Mouse (Mus musculus) forebrain, embryonic 15.5 days (tissue): Measurements from ENCODE around the gene Axdnd1. TPM values are rescaled to one million over a fixed set of nuclear protein-coding genes. Genes with fewer than 3 reads are reported as not detected.
A peak's percentile ranks its signal among the peaks of the same experiment; 100 is the strongest.

ENCODE experiments used
- ATAC-seq: fragments of 200-750 bp; cut with Nextera tagmentation; replicated peaks from 2 replicates; pipeline ENCODE4 v1.8.0; 2017; ENCODE audit warnings: mild to moderate bottlenecking, moderate TSS enrichment, moderate library complexity
- H3K27ac ChIP-seq: fragments of 300-500 bp; sonication (generic); replicated peaks from 2 replicates; pipeline ENCODE4 v1.5.1; 2015; ENCODE audit warnings: mild to moderate bottlenecking, inconsistent platforms
- H3K27me3 ChIP-seq: fragments of 300-500 bp; sonication (generic); 2 replicates; pipeline ENCODE4 v1.6.1; 2015; ENCODE audit warnings: inconsistent platforms
- H3K36me3 ChIP-seq: fragments of 300-500 bp; sonication (generic); 2 replicates; pipeline ENCODE4 v1.6.1; 2015; ENCODE audit warnings: mild to moderate bottlenecking, inconsistent platforms
- H3K4me1 ChIP-seq: fragments of 300-500 bp; sonication (generic); 2 replicates; pipeline ENCODE4 v1.6.1; 2015; ENCODE audit warnings: inconsistent platforms
- H3K4me2 ChIP-seq: fragments of 300-500 bp; sonication (generic); replicated peaks from 2 replicates; pipeline ENCODE4 v1.6.1; 2015; ENCODE audit warnings: mild to moderate bottlenecking, inconsistent platforms
- H3K4me3 ChIP-seq: fragments of 300-500 bp; sonication (generic); 2 replicates; pipeline ENCODE4 v1.5.1; 2015; ENCODE audit warnings: mild to moderate bottlenecking, inconsistent platforms
- H3K9ac ChIP-seq: fragments of 300-500 bp; sonication (generic); replicated peaks from 2 replicates; pipeline ENCODE4 v1.6.1; 2015; ENCODE audit warnings: mild to moderate bottlenecking, inconsistent platforms
- H3K9me3 ChIP-seq: fragments of 300-500 bp; sonication (generic); 2 replicates; pipeline ENCODE4 v1.6.1; 2016; ENCODE audit warnings: inconsistent platforms
- WGBS: fragments of 180-500 bp; shearing (Covaris S2); methylation state at CpG from one replicate; pipeline ENCODE4 v1.1.7; 2015; ENCODE audit warnings: mixed read lengths; 5-methylcytosine and 5-hydroxymethylcytosine counted together
- polyA plus RNA-seq: library from polyadenylated mRNA; unstranded; fragments of >200 nt; fragmentation: Nextera tagmentation; extraction: Ambion mirVana; gene quantifications from 2 replicates; pipeline ENCODE4 v1.2.1, GENCODE M21; 2015

Axdnd1 gene
- polyA plus RNA-seq, 1 experiment from 2014 or later = 0.31 TPM

DNA sequence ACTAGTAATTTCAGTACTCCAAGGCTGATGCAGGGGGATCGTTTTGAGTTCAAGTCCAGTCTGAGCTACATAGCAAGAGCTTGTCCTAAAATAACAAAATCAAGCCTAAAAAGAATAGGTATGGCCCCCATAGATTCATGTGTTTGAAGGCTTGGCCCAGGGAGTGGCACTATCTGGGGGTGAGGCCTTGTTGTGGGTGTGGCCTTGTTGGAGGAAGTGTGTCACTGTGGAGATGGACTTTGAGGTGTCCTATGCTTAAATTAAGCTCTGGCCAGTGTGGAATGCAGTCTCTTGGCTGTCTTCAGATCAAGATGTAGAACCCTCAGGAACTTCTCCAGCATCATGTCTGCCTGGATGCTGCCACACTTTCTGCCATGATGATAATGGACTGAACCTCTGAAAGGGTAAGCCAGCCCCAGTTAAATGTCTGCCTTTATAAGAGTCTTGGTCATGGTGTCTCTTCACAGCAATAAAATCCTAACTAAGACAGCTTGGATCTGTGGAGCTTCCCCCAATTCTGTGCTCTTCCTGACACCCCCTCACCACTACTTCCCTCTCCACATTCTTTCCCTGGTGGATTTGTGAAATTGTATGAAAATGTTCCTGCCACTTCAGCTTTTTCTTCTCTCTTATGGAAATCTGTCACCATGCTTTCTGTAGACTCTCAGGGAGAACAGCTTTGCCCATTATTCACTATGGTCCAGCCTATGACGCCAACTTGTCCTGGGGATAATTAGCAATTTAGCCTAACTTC lies 34.2 kb upstream of the Axdnd1 start:
- H3K4me1 ChIP-seq = 0 out of 2 replicates have a peak, but pooled peaks cover 4% of the 10 kb centered on the region
- no peaks in the 10 kb centered on the region for H3K9me3 ChIP-seq
- H3K4me3 ChIP-seq = no peak overlapping the region
- WGBS = 92% methylated on average over 2 of the region's 2 CpGs
- 0 out of 2 replicates have a peak, but pooled peaks cover 3% of the 10 kb centered on the region for H3K36me3 ChIP-seq
- H3K27ac ChIP-seq = no peak overlapping the region
- ATAC-seq = no peak
- no peak overlapping the region for H3K9ac ChIP-seq
- H3K27me3 ChIP-seq = no peaks in the 10 kb centered on the region
- H3K4me2 ChIP-seq = no peak overlapping the region

DNA sequence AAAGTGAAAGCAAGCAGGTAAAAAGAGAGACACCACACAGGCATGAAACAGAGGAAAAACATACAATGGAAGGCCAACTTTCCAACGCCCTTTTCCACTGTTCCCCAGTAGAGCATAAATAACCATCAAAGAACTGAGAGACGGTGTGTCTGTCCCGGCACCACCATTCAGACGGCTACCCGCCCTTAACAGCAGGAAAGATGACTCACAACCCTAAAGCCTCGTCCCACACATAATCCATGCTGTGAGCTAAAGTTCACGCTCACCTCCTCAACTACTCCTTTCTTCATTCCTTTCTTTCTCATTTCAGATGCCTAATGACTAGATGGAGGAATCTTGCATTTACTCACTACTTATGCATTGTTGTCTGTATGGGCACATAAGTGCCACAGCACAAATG lies 33.4 kb upstream of the Axdnd1 start:
- Histone ChIP-seq H3K9me3 (no peaks in the 10 kb centered on the region), H3K9ac (no peak overlapping the region), H3K4me3 (no peak overlapping the region), H3K4me1 (0 out of 2 replicates have a peak, but pooled peaks cover 4% of the 10 kb centered on the region), H3K4me2 (no peak overlapping the region), H3K27me3 (no peaks in the 10 kb centered on the region), H3K27ac (no peak overlapping the region), H3K36me3 (0 out of 2 replicates have a peak, but pooled peaks cover 3% of the 10 kb centered on the region)
- no peak for ATAC-seq
- 68% methylated on average over 7 of the region's 7 CpGs for WGBS

DNA sequence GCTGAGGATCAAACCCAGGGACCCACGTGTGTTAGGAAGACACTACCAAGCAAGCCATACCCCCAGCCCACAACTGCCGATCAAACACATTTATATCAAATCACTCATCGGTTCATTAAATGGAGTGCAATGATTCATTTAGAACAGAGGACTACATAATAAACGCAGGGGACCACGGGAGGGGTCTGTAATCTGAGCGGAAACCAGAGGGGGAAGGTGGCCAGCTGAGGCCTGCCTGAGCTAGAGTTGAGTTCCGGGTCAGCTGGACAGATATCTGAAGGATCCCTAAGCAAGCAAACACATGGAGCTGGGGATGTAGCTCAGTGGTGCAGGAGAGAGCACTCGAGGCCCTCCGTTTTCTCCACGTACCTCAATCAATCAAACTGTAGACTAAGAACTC lies 32.9 kb upstream of the Axdnd1 start:
- ATAC-seq = no peak
- Histone ChIP-seq H3K4me2 (no peak overlapping the region), H3K4me3 (no peak overlapping the region), H3K9ac (no peak overlapping the region), H3K4me1 (0 out of 2 replicates have a peak, but pooled peaks cover 4% of the 10 kb centered on the region), H3K9me3 (no peaks in the 10 kb centered on the region), H3K36me3 (0 out of 2 replicates have a peak, but pooled peaks cover 3% of the 10 kb centered on the region), H3K27ac (no peak overlapping the region), H3K27me3 (no peaks in the 10 kb centered on the region)
- 88% methylated on average over 10 of the region's 10 CpGs for WGBS

DNA sequence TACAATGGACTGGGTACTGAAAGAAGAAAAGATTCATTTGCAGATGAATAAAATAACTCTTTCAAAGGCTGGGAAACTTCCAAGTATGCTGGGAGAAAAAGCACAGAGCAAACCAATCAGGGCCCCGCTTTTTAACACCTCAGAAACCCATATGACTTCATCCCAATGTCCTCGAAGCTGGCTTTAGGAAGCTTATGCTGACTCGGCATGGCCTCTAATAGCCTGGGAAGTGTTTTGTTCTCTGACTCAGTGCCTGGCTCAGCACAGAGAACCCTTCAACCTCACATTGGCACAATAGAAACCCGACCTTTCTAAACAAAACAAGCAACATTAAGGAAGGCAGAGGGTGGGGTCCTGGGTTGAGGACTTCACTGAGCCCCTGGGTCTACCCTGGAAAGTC lies 29.5 kb upstream of the Axdnd1 start:
- no peaks in the 10 kb centered on the region for H3K27me3 ChIP-seq
- H3K9ac ChIP-seq = no peak overlapping the region
- no peak overlapping the region for H3K4me3 ChIP-seq
- no peaks in the 10 kb centered on the region for H3K36me3 ChIP-seq
- no peak overlapping the region for H3K27ac ChIP-seq
- WGBS = 14% methylated on average over 4 of the region's 4 CpGs
- peaks cover 4% of the 10 kb centered on the region for H3K4me1 ChIP-seq
- no peak overlapping the region for H3K4me2 ChIP-seq
- no peak for ATAC-seq
- H3K9me3 ChIP-seq = no peaks in the 10 kb centered on the region

DNA sequence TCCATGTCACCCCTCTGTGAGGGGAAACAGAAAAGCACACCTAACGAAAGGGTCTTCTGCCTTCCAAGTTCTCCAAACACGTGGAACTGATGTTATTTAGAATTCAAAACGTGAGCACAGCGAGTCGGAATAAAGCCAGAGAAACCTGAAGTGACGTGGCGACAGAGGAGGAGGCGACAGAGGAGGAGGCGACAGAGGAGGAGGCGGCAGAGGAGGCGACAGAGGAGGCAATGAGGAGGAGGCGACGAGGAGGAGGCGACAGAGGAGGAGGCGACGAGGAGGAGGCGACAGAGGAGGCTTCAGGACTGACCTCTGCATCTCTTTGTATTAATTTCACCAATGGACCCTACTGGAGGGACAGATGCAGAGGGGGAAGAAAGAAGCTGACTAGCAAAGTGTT lies 28.7 kb upstream of the Axdnd1 start:
- no peak overlapping the region for H3K27ac ChIP-seq

DNA sequence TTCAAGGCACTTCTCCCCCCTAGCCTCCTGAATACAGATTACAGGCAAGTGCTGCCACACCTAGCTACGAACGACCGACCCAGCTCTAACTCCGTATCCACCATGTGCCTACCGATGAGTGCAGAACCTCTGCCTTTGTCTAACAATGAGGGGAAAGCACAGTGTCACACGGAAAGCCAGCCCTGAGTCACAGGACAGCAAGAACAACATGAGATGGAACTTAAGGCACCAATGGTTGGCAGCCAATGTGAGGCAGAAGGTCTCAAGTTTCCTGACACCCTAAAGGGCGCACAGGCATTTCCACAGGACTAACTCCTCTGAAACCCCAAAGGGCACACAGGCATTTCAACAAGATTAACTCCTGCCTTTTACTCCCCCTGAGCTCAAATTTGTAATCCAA lies 28.1 kb upstream of the Axdnd1 start:
- no peak for ATAC-seq
- Histone ChIP-seq H3K9me3 (no peaks in the 10 kb centered on the region), H3K9ac (no peak overlapping the region), H3K36me3 (no peaks in the 10 kb centered on the region), H3K4me2 (no peak overlapping the region), H3K27ac (no peak overlapping the region), H3K4me3 (no peak overlapping the region), H3K27me3 (no peaks in the 10 kb centered on the region), H3K4me1 (peaks cover 15% of the 10 kb centered on the region)
- WGBS = 87% methylated on average over 7 of the region's 7 CpGs

More for the DNA sequence above, 28.7 kb upstream of the Axdnd1 start:
- H3K4me2 ChIP-seq = no peak overlapping the region
- no peak overlapping the region for H3K9ac ChIP-seq
- H3K9me3 ChIP-seq = no peaks in the 10 kb centered on the region
- no peak overlapping the region for H3K4me3 ChIP-seq
- H3K27me3 ChIP-seq = no peaks in the 10 kb centered on the region
- ATAC-seq = no peak
- 65% methylated on average over 17 of the region's 17 CpGs for WGBS
- peaks cover 12% of the 10 kb centered on the region for H3K4me1 ChIP-seq
- no peaks in the 10 kb centered on the region for H3K36me3 ChIP-seq

DNA sequence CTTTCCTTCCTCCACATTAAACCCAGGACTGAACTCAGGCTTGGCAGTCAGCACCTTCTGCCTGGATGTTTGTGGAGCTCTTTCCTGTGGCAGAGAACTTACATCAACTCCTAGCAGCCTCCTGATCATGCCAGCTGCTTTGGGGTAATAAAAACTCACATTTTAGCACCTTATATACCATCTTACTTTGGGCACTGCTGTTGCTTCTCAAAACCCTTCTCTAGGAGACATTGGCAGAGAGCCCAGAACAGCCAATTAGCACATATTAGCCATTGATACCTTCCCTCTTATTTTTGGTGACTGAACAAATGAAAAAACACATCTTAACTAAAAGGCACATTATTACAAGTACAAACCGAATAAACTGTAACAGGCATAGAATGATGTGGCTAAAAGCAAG lies 24.1 kb upstream of the Axdnd1 start:
- Histone ChIP-seq H3K27me3 (no peaks in the 10 kb centered on the region), H3K27ac (peak overlapping the region; percentile 25; the same call in 1 of the 2 replicates), H3K9me3 (no peaks in the 10 kb centered on the region), H3K36me3 (peaks cover 11% of the 10 kb centered on the region; the same call in 1 of the 2 replicates), H3K4me1 (peaks cover 11% of the 10 kb centered on the region), H3K9ac (no peak overlapping the region), H3K4me3 (no peak overlapping the region), H3K4me2 (no peak overlapping the region)
- ATAC-seq = no peak
- WGBS = 12% methylated on average over 1 of the region's 1 CpGs

DNA sequence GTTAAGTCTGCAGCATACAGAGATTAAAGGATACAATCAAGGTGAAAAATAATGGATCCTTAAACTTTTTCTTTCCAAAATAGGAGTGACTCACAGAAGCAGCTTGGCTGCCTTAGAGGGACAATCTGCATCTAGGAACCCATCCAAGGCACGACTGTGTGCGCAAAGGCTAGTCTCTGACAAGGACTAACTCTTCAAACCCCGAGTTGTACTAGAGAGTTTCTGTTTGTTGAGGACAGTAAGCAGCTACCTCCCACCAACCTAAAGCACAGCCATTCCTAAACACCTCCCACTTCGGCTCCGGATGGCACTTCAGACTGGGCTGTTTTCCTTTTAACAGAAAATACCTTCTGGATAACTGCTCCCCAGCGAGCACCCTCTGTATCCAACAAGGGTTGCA lies 21.8 kb upstream of the Axdnd1 start:
- no peak overlapping the region for H3K4me2 ChIP-seq
- H3K27me3 ChIP-seq = no peaks in the 10 kb centered on the region
- no peak for ATAC-seq
- no peak overlapping the region for H3K4me3 ChIP-seq
- no peak overlapping the region for H3K9ac ChIP-seq
- 83% methylated on average over 6 of the region's 6 CpGs for WGBS
- H3K27ac ChIP-seq = no peak overlapping the region
- peaks cover 18% of the 10 kb centered on the region for H3K36me3 ChIP-seq
- H3K4me1 ChIP-seq = peaks cover 11% of the 10 kb centered on the region
- no peaks in the 10 kb centered on the region for H3K9me3 ChIP-seq

DNA sequence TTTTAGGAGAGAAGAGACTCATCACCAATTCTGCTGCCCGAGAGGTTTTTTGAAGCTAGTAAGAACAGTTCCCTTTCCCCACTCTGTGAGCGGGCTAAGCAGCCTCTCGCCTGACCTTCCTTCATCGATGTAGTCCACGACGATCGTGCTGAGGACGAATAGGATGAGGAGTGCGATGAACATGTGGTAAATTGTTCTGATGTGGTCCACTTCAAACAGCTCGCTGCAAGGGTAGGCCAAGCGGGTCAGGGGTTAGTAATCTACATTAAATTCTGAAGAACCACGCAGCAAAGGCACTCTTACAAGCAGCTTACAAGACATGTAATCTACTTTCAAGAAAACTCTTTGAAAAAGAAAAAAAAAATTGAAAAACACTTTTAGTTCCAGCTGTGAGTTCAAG lies 21.3 kb upstream of the Axdnd1 start:
- no peak overlapping the region for H3K27ac ChIP-seq
- no peak overlapping the region for H3K4me3 ChIP-seq
- H3K36me3 ChIP-seq = peaks cover 22% of the 10 kb centered on the region
- peaks cover 11% of the 10 kb centered on the region for H3K4me1 ChIP-seq
- WGBS = 95% methylated on average over 12 of the region's 12 CpGs
- no peak overlapping the region for H3K4me2 ChIP-seq
- no peak overlapping the region for H3K9ac ChIP-seq
- H3K9me3 ChIP-seq = no peaks in the 10 kb centered on the region
- H3K27me3 ChIP-seq = no peaks in the 10 kb centered on the region
- ATAC-seq = no peak

DNA sequence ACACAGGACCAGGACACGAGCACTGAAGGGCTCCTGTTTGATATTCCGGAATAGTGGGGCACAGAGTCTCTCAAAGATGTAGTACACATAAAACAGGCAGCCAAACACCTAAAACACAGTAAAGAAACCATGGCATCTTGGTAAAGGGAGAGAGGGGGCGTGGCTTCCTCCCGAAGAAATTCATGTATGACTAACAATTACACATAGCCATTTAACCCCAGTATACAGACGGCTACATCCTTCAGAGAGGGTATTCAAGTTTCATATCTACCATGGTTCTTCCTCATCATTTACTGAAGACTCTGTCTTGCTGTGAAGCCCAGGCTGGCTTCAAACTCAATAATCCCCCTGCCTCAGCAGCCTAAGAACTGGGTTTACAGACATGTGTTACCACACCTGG lies 16.8 kb upstream of the Axdnd1 start:
- no peak for ATAC-seq
- 88% methylated on average over 5 of the region's 5 CpGs for WGBS
- no peak overlapping the region for H3K4me3 ChIP-seq
- no peak overlapping the region for H3K9ac ChIP-seq
- H3K27me3 ChIP-seq = no peaks in the 10 kb centered on the region
- H3K36me3 ChIP-seq = peaks cover 28% of the 10 kb centered on the region
- no peaks in the 10 kb centered on the region for H3K4me1 ChIP-seq
- H3K27ac ChIP-seq = no peak overlapping the region
- H3K9me3 ChIP-seq = no peaks in the 10 kb centered on the region
- H3K4me2 ChIP-seq = no peak overlapping the region

DNA sequence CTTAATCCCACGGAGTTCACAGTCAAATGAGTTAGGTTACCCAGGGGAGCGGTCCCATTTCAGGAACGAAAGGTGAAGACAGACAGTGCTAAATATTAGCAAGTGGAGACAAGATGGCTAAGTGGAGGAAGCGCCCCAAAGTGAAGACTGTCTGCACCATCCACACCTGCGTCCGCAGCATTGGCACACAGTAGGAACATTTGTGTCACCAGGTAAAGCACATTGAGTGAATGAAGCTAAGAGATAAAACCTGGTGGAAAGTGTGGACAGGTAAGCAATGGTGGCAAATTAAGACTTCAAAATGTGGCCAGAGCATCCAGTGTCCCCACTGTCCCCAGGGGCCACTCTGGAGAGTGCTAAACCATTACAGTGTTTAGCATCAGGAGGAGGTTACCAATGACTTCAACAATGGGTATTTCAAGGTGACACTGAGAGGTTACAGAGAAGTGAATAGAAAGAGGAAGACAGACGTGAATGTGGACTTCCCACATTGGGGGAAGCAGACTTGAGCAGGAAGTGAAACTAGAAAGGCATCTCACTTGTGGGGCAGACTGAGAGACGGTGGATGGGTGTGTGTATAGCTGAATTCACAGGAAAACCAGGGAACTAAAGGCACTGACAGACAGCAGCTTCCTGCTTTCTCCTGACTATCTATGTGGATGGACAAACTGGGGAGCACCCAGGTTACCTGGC lies 16.2 kb upstream of the Axdnd1 start:
- 94% methylated on average over 8 of the region's 8 CpGs for WGBS
- H3K4me2 ChIP-seq = no peak overlapping the region

DNA sequence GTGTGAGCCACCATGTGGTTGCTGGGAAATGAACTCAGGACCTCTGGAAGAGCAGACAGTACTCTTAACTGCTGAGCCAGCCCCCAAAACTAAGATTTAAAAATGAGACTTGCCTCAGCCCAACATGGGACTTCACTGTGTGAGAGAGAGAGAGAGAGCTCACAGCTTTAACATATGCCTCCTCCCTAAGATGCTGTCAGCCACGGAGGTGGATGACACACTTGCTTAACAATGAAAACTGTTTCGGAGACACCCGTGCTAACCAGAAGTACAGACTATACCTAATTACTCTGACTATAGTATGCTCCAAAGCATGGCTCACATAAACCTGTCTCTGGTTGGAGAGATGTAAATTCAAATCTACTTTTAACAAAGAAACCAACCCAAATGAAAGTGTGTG lies 12.5 kb upstream of the Axdnd1 start:
- Histone ChIP-seq H3K4me2 (no peak overlapping the region), H3K27me3 (no peaks in the 10 kb centered on the region), H3K36me3 (peaks cover 22% of the 10 kb centered on the region), H3K9ac (no peak overlapping the region), H3K27ac (no peak overlapping the region), H3K4me3 (no peak overlapping the region), H3K9me3 (no peaks in the 10 kb centered on the region), H3K4me1 (no peaks in the 10 kb centered on the region)
- ATAC-seq = no peak
- WGBS = 94% methylated on average over 3 of the region's 3 CpGs

More for the DNA sequence above, 16.2 kb upstream of the Axdnd1 start:
- Histone ChIP-seq H3K27ac (no peak overlapping the region), H3K9me3 (no peaks in the 10 kb centered on the region), H3K27me3 (no peaks in the 10 kb centered on the region), H3K9ac (no peak overlapping the region), H3K36me3 (peaks cover 34% of the 10 kb centered on the region), H3K4me3 (no peak overlapping the region), H3K4me1 (no peaks in the 10 kb centered on the region)
- no peak for ATAC-seq
